Mouse (Mus musculus) left cerebral cortex, postnatal 14 days (tissue): ENCODE measurements around the gene Dpp6. TPM values are rescaled to one million over a fixed set of nuclear protein-coding genes. Genes with fewer than 3 reads are reported as not detected.

Source experiments
- DNase-seq, 2 experiments: peaks; one replicate each; pipeline ENCODE4 v3.0.0; 2021 to 2022; ENCODE audit warnings: low spot score in 2 of 2, mixed read lengths in 1 of 2
- intact Hi-C: fragments of 180-260 bp; cut with DNase I; formaldehyde crosslinking; loops from one replicate; pipeline ENCODE4 v1.15.1; 2025
- total RNA-seq, 2 experiments: library from RNA; stranded (reverse); gene quantifications; 2 replicates each; pipeline ENCODE4 v1.2.3; 2021

The Dpp6 gene
- total RNA-seq, 2 experiments from 2014 or later = 181 to 199 TPM

- DNase-seq = no peak
- intact Hi-C loops = no loop called here
Measured at GRCm38 (mm10) chr5:26934911-26935310, 117.9 kb downstream of the Dpp6 start.

GRCm38 (mm10) chr5:26941471-26941870 lies 124.5 kb downstream of the Dpp6 start:
- intact Hi-C loops = no loop called here
- no peak for DNase-seq

- intact Hi-C loops = no loop called here
- DNase-seq = peak; percentile 51 to 61
Measured at GRCm38 (mm10) chr5:26945169-26945920, 128.3 kb downstream of the Dpp6 start.

DNA sequence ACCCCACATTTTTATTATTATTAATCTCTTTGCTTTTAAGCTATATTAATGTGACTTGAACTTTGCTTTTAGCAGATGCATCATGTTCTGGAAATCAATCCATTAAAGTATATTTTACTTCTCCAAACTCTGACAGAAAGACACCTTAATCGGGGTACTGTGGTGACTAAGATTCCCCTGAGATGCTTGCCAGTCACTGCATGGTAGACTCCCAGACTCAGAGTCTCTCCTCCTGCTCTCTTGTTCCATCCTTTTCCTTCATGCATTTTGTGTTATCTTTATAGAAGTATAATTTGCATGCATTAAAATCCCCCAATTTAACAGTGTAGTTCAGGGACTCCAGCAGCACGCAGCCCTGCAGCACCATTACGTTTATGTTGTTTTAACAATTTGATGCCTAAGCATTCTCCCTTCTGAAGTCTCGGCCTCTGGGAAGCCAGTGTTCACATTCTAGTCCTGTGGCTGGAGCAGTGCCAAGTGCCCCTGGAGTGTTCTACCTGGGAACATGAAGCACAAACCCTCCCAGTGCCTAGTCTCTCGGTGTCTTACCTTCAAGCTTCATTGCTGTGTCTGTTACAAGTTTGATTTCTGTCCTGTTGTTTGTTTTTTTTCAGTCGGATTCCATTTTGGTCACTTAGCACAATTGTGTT lies 153.1 kb downstream of the Dpp6 start:
- intact Hi-C loops = no loop called here
- DNase-seq = no peak

GRCm38 (mm10) chr5:26973166-26973565 lies 156.2 kb downstream of the Dpp6 start:
- no peak for DNase-seq
- intact Hi-C loops = no loop called here

- intact Hi-C loops = no loop called here
- no peak for DNase-seq
Measured at GRCm38 (mm10) chr5:26979348-26979747, 162.3 kb downstream of the Dpp6 start.

DNA sequence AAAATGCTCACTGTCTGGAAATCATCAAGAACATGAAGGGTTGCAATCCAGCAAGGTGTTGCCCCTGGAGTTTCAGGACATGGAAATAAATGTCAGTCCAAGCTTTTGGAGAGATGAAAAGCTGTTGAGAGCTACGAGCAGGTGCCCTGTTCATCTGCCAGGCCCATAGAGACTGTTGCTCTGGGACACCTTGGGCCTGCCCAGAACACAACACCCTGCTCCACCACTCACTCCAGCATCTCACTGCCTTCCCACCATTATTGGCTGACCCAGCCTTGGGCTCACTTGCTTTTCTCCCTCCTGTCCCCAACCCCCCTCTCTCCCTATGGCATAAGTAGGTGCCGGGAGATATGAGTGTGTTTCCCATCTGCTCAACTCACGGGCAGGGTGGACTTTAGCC lies 162.8 kb downstream of the Dpp6 start:
- intact Hi-C loops = no loop called here

DNA sequence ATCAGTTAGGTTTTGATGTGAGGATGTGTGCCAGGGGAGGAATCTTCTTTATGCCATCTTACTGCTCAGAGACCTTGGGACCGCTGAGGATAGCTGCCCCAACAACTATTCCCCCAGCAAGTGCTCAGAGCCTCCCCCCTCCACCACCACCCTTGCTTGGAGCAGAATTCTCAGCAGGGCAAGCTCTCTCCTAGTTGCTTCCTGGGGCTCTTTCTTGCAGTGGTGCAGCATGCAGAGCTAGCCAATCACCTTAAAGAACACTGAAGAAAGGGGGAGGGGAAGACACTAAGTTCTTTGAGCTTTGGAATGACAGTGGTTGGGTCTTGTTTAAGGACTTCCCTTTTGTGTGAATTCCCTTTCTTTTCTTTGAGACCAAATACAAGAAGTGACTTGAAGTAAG lies 168.1 kb downstream of the Dpp6 start:
- intact Hi-C loops = no loop called here
- no peak for DNase-seq

More for the DNA sequence above, 162.8 kb downstream of the Dpp6 start:
- no peak for DNase-seq

DNA sequence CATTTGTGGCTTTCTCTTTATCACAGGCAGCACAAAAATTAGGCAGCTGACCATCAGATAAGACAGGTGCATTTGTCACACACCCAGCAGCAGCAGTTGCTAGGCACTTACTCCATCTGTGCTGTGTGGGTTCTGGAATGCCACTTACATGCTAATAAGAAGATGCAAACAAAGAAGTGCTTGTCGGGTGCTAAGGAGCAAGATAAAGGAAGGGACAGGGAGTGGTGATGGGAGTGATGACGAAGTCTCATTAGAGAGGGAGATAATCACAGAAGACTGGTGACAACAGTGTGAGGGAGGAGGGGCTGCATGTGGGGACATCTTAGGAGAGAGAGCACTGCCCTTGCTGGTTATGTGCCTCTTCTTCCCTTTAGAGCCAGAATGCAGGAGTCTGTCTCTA lies 174.6 kb downstream of the Dpp6 start:
- peak; percentile 7 to 13 for DNase-seq
- intact Hi-C loops = no loop called here

DNA sequence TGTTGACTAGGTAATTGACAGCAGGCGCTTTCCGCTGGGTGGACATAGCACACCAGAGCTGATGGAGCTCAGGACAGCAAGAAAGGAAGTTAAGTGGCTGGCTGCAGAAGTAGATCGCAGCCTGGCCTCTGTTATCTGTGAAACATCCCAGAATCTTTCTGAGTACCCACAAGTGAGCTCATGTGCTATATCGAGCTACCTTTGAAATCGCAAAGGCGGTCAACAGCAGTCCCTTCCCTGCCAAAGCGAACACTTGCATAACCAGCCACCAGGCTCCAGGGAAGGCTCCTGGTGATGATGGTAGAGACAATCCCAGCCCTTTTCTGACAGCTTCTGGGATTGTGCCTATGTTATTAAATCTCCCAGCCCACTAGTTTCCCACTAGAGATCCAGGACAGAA lies 186.5 kb downstream of the Dpp6 start:
- no peak for DNase-seq
- intact Hi-C loops = no loop called here

DNA sequence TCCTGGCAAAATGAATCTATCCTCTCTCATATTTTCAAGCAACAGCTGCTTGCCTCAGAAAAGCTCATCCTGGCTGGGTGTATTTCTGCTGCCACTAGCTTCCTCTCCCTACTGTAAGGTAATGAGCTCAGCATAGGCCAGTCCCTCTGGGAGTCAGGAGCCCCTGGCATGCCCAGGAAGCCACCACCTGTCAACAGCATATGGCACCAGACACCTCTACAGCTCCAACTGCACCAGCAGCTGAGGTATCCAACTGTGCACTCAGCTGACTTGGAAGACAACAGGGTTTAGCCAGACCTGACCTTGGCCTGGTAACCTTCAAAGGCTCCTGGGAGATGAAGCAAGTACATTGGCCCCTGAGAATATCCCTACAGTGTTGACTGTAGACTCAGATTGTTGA lies 192.2 kb downstream of the Dpp6 start:
- intact Hi-C loops = no loop called here

DNA sequence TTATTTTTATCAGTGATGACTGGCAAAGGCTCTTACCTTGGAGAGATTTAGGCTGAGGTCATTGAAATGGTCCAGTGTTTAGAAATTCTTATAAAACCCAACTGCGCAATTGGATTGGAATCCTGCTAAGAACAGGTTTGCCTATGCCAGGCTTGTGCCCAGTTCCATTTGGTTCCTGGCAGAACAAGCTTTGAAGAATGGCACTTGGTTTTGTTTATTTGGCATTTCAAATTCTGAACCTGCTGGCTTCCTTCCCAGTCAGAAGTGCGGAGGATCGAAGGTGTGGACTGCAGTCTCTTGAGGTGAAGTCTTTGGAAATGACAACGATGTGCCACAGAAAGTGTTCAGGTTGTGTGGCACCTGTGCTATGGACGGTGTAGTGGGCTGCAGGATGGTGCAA lies 193.6 kb downstream of the Dpp6 start:
- intact Hi-C loops = no loop called here
- DNase-seq = no peak

More for the DNA sequence above, 192.2 kb downstream of the Dpp6 start:
- no peak for DNase-seq

- intact Hi-C loops = no loop called here
Measured at GRCm38 (mm10) chr5:27018314-27018956, 201.4 kb downstream of the Dpp6 start.

DNA sequence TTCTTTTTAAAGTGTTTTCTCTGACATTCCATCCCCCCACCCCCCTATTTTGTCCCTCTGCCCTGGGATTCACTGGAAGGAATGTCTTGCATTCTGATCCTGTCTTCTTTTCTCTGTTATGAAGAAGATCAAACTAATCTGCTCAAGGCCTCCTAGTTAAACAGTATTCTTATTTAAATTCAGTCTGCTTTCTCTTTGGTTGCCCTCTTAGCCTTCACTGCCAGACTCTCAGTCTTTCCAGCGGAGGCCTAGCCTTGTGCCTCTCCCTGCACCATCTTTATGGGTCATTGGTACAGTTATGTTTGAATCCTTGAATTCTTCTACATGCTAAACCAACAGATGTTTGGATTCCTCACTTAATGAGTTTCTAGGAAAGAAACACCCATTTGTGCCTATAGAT lies 211.6 kb downstream of the Dpp6 start:
- no peak for DNase-seq

More at GRCm38 (mm10) chr5:27018314-27018956, 201.4 kb downstream of the Dpp6 start:
- DNase-seq = no peak

DNA sequence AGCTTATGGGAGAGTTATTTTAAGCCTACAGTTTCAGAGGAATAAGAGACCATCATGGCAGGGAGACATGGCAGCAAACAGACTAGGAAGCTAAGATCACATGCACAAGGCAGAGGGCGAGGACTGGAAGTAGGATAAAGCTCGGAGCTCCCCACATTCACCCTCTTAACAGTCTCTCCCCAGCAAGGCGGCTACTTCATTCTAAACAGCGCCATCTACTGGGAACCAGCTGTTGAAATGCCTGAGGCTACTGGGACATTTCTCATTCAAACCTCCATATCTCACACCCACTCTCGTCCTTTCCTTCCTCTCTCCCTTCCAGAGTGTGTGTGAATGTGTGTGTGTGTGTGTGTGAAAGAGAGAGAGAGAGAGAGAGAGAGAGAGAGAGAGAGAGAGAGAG lies 212.8 kb downstream of the Dpp6 start:
- DNase-seq = peak in 1 of 2 experiments; percentile 21
- intact Hi-C loops = loop anchor here (5.0 kb wide), 1 partner anchor 127 kb away; no protein-coding TSS in a partner anchor

More for the DNA sequence above, 211.6 kb downstream of the Dpp6 start:
- intact Hi-C loops = no loop called here

DNA sequence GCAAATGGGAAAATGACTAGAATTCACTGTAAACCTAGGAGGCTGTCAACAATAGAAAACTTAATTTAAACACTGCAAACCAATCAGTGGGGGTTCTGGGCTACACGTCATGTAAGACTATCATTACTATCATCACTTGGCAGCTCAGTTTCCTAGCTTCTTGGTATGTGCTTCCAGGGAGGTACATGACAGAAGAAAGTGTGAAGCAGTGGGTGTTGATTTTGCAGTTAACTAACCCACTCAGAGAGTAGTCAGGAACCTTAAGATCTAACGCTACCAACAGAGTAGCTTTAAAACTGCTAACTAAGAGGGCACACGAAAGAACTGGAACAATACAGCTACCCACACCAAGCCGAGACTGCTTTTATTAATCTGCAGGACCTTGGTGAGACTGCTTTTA lies 217.9 kb downstream of the Dpp6 start:
- DNase-seq = no peak
- intact Hi-C loops = loop anchor here (5.0 kb wide), 1 partner anchor 133 kb away; no protein-coding TSS in a partner anchor

- no peak for DNase-seq
- intact Hi-C loops = no loop called here
Measured at GRCm38 (mm10) chr5:27035291-27035690, 218.3 kb downstream of the Dpp6 start.

GRCm38 (mm10) chr5:27035891-27036290 lies 218.9 kb downstream of the Dpp6 start:
- intact Hi-C loops = no loop called here
- DNase-seq = peak; percentile 45 to 59

DNA sequence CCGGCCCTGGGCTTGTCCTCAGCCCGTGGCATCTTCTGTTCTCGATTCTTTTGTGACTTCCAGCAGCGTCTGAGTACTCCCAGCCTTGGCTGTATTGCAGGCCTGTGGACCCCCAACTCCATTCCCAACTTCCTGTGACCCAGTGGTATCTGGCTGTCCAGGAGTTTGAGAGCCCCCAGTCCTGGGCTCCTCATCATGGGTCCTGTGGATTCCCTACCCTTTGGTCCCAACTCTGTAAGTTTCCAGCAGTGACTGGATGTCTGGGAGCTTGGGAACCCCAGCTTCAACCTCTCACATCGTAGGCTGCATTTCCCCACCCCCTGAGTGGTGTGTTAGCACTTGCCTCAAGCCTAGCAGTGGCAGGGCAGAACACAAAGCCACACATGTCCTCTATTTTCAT lies 220.8 kb downstream of the Dpp6 start:
- intact Hi-C loops = no loop called here

GRCm38 (mm10) chr5:27048167-27048566 lies 231.2 kb downstream of the Dpp6 start:
- intact Hi-C loops = loop anchor here (5.0 kb wide), 1 partner anchor 766 kb away; no protein-coding TSS in a partner anchor
- peak; percentile 83 for DNase-seq

More for the DNA sequence above, 220.8 kb downstream of the Dpp6 start:
- no peak for DNase-seq
